In genomic region chr2:156844715-156845114, GRCm38 (mm10) we compare ENCODE assay signal across 11 mouse cellular contexts. TPM values are rescaled to one million over a fixed set of nuclear protein-coding genes. Genes with fewer than 3 reads are reported as not detected.
DNase-seq lines count a peak whose midpoint lies in the region; ATAC-seq and TF ChIP-seq lines count a peak whose summit lies in the region.
"Had no signal": no experiment of that assay in that cellular context is flagged by ENCODE, and none has a peak within 500 bp of the region (broad histone marks: within the 10 kb centered on the region; RNA-seq: fewer than 3 reads in every experiment).

No protein-coding gene starts in this region.

- H3K4me3 ChIP-seq in forebrain, embryonic 11.5 days (ENCODE audit: low read depth, low read length): no peak overlapping the region
- no peak overlapping the region for H3K4me3 ChIP-seq in forebrain, postnatal 0 days (ENCODE audit: low read depth, low read length)
- no peak overlapping the region for H3K4me3 ChIP-seq in midbrain, embryonic 12.5 days
- H3K4me3 ChIP-seq in midbrain, embryonic 15.5 days: no peak overlapping the region
- no peak overlapping the region for H3K4me3 ChIP-seq in hindbrain, embryonic 12.5 days
- H3K4me3 ChIP-seq in stomach, embryonic 16.5 days (replicated peaks; ENCODE audit: low read length): no peak overlapping the region

- 61% methylated on average over 10 of the region's 10 CpGs for WGBS in forebrain, embryonic 11.5 days
- WGBS in forebrain, postnatal 0 days: 31% methylated on average over 10 of the region's 10 CpGs
- 61% methylated on average over 10 of the region's 10 CpGs for WGBS in midbrain, embryonic 12.5 days
- 48% methylated on average over 10 of the region's 10 CpGs for WGBS in midbrain, embryonic 15.5 days
- 29% methylated on average over 10 of the region's 10 CpGs for WGBS in hindbrain, embryonic 12.5 days
- WGBS in stomach, embryonic 16.5 days: 45% methylated on average over 10 of the region's 10 CpGs

- H3K36me3 ChIP-seq in forebrain, embryonic 11.5 days (ENCODE audit: control insufficient read depth, insufficient read depth, low read length): peaks cover 6% of the 10 kb centered on the region; the same call in 1 of the 2 replicates
- no peaks in the 10 kb centered on the region for H3K36me3 ChIP-seq in forebrain, postnatal 0 days (ENCODE audit: insufficient read depth)
- peaks cover 49% of the 10 kb centered on the region for H3K36me3 ChIP-seq in midbrain, embryonic 12.5 days
- no peaks in the 10 kb centered on the region for H3K36me3 ChIP-seq in midbrain, embryonic 15.5 days (replicated peaks)
- H3K36me3 ChIP-seq in hindbrain, embryonic 12.5 days: peaks cover 21% of the 10 kb centered on the region
- peaks cover 3% of the 10 kb centered on the region; the same call in 1 of the 2 replicates for H3K36me3 ChIP-seq in stomach, embryonic 16.5 days (ENCODE audit: control insufficient read depth, insufficient read depth, low read length)

- peak overlapping the region; percentile 46; the same call in 1 of the 2 replicates for H3K27ac ChIP-seq in forebrain, embryonic 11.5 days (ENCODE audit: low read depth, low read length)
- H3K27ac ChIP-seq in forebrain, postnatal 0 days (ENCODE audit: low read depth, low read length): no peak overlapping the region
- H3K27ac ChIP-seq in midbrain, embryonic 12.5 days (replicated peaks): peak overlapping the region; percentile 58
- H3K27ac ChIP-seq in midbrain, embryonic 15.5 days: no peak overlapping the region
- H3K27ac ChIP-seq in hindbrain, embryonic 12.5 days: peak overlapping the region; percentile 60
- peak overlapping the region; percentile 84 for H3K27ac ChIP-seq in stomach, embryonic 16.5 days (ENCODE audit: low read length)

- no peak overlapping the region for H3K4me2 ChIP-seq in forebrain, embryonic 11.5 days (ENCODE audit: low read depth, low read length, severe bottlenecking)
- H3K4me2 ChIP-seq in forebrain, postnatal 0 days (ENCODE audit: low read depth): no peak overlapping the region
- no peak overlapping the region for H3K4me2 ChIP-seq in midbrain, embryonic 12.5 days (replicated peaks)
- no peak overlapping the region for H3K4me2 ChIP-seq in midbrain, embryonic 15.5 days
- H3K4me2 ChIP-seq in hindbrain, embryonic 12.5 days (replicated peaks): peak overlapping the region; percentile 21; the same call in 1 of the 2 replicates
- H3K4me2 ChIP-seq in stomach, embryonic 16.5 days (ENCODE audit: low read depth, low read length): peak overlapping the region; percentile 26; the same call in 1 of the 2 replicates

- no peak overlapping the region for H3K9ac ChIP-seq in forebrain, embryonic 11.5 days (ENCODE audit: low read length)
- H3K9ac ChIP-seq in forebrain, postnatal 0 days: no peak overlapping the region
- H3K9ac ChIP-seq in midbrain, embryonic 12.5 days (replicated peaks): peak overlapping the region; percentile 43; the same call in 1 of the 2 replicates
- H3K9ac ChIP-seq in midbrain, embryonic 15.5 days: no peak overlapping the region
- H3K9ac ChIP-seq in hindbrain, embryonic 12.5 days: peak overlapping the region; percentile 4; the same call in 1 of the 2 replicates
- H3K9ac ChIP-seq in stomach, embryonic 16.5 days (ENCODE audit: low read length): no peak overlapping the region

- TF ChIP-seq CTCF in forebrain, postnatal 0 days (IDR thresholded peaks at IDR 0.05; ENCODE audit: low read depth): no peak

- no peak for DNase-seq in forebrain, embryonic 11.5 days (ENCODE audit: low spot score)
- DNase-seq in forebrain, postnatal 0 days: no peak
- DNase-seq in frontal cortex, postnatal 25 days (ENCODE audit: low spot score in 2 of 2): no peak
- no peak for DNase-seq in adipocyte (ENCODE audit: low spot score)
- DNase-seq: kidney, adult 9 months had no signal

- no peaks in the 10 kb centered on the region for H3K27me3 ChIP-seq in forebrain, embryonic 11.5 days (ENCODE audit: control insufficient read depth, insufficient read depth, low read length)
- H3K27me3 ChIP-seq in forebrain, postnatal 0 days (ENCODE audit: insufficient read depth, low read length): no peaks in the 10 kb centered on the region
- H3K27me3 ChIP-seq in midbrain, embryonic 12.5 days: no peaks in the 10 kb centered on the region; the same call in 1 of the 2 replicates
- H3K27me3 ChIP-seq in midbrain, embryonic 15.5 days (replicated peaks): peaks cover 24% of the 10 kb centered on the region
- H3K27me3 ChIP-seq in hindbrain, embryonic 12.5 days: no peaks in the 10 kb centered on the region
- no peaks in the 10 kb centered on the region for H3K27me3 ChIP-seq in stomach, embryonic 16.5 days (ENCODE audit: control insufficient read depth, insufficient read depth, low read length)

- H3K9me3 ChIP-seq in forebrain, embryonic 11.5 days (ENCODE audit: control insufficient read depth, low read length): no peaks in the 10 kb centered on the region
- H3K9me3 ChIP-seq in forebrain, postnatal 0 days (ENCODE audit: low read length): no peaks in the 10 kb centered on the region
- no peaks in the 10 kb centered on the region for H3K9me3 ChIP-seq in midbrain, embryonic 12.5 days
- no peaks in the 10 kb centered on the region for H3K9me3 ChIP-seq in midbrain, embryonic 15.5 days
- no peaks in the 10 kb centered on the region for H3K9me3 ChIP-seq in hindbrain, embryonic 12.5 days (replicated peaks)
- H3K9me3 ChIP-seq in stomach, embryonic 16.5 days (replicated peaks; ENCODE audit: control insufficient read depth, low read length): no peaks in the 10 kb centered on the region

- no peak for ATAC-seq in forebrain, embryonic 11.5 days (replicated peaks; ENCODE audit: low FRiP score)
- ATAC-seq in forebrain, postnatal 0 days: no peak
- no peak for ATAC-seq in midbrain, embryonic 12.5 days (ENCODE audit: low FRiP score, low read depth)
- ATAC-seq in midbrain, embryonic 15.5 days (replicated peaks): no peak
- ATAC-seq in hindbrain, embryonic 12.5 days (ENCODE audit: low FRiP score): no peak
- no peak for ATAC-seq in stomach, embryonic 16.5 days (ENCODE audit: insufficient read depth, low FRiP score)

- peaks cover 14% of the 10 kb centered on the region; the same call in 1 of the 2 replicates for H3K4me1 ChIP-seq in forebrain, embryonic 11.5 days (replicated peaks; ENCODE audit: control insufficient read depth, insufficient read depth, low read length)
- no peaks in the 10 kb centered on the region for H3K4me1 ChIP-seq in forebrain, postnatal 0 days (ENCODE audit: insufficient read depth)
- H3K4me1 ChIP-seq in midbrain, embryonic 12.5 days: peaks cover 59% of the 10 kb centered on the region
- peaks cover 72% of the 10 kb centered on the region for H3K4me1 ChIP-seq in midbrain, embryonic 15.5 days
- H3K4me1 ChIP-seq in hindbrain, embryonic 12.5 days: peaks cover 68% of the 10 kb centered on the region
- H3K4me1 ChIP-seq in stomach, embryonic 16.5 days (ENCODE audit: control insufficient read depth, insufficient read depth, low read length): peaks cover 53% of the 10 kb centered on the region

RNA-seq across cellular contexts. Expression of gene Tgif2, which starts 4.9 kb away (rescaled TPM):
- polyA plus RNA-seq in forebrain, embryonic 11.5 days (2014; fragmentation: Nextera tagmentation; extraction: Ambion mirVana): 109 and 110 TPM in 2 replicates
- 13.1 and 13.7 TPM in 2 replicates for total RNA-seq in forebrain, postnatal 0 days (2014; rRNA removed)
- polyA plus RNA-seq in forebrain, postnatal 0 days (2015; fragmentation: Nextera tagmentation; extraction: Ambion mirVana): 8.7 and 9.3 TPM in 2 replicates
- 75.2 and 76.9 TPM in 2 replicates for polyA plus RNA-seq in midbrain, embryonic 12.5 days (2016; fragmentation: Nextera tagmentation; extraction: Ambion mirVana)
- 19.9 and 21.9 TPM in 2 replicates for polyA plus RNA-seq in midbrain, embryonic 15.5 days (2015; fragmentation: Nextera tagmentation; extraction: Ambion mirVana)
- 60.1 and 64.4 TPM in 2 replicates for polyA plus RNA-seq in hindbrain, embryonic 12.5 days (2016; fragmentation: Nextera tagmentation; extraction: Ambion mirVana)
- polyA plus RNA-seq in stomach, embryonic 16.5 days (2015; fragmentation: Nextera tagmentation; extraction: Ambion mirVana): 33.7 and 36.5 TPM in 2 replicates

RNA-seq across cellular contexts. Expression of gene 4930518I15Rik, which starts 13.0 kb away (rescaled TPM):
- polyA plus RNA-seq in forebrain, embryonic 11.5 days (2014; fragmentation: Nextera tagmentation; extraction: Ambion mirVana): 9.9 and 10.0 TPM in 2 replicates
- 1.00 and 2.5 TPM in 2 replicates for total RNA-seq in forebrain, postnatal 0 days (2014; rRNA removed)
- 1.3 and 2.1 TPM in 2 replicates for polyA plus RNA-seq in forebrain, postnatal 0 days (2015; fragmentation: Nextera tagmentation; extraction: Ambion mirVana)
- 11.6 and 12.4 TPM in 2 replicates for polyA plus RNA-seq in midbrain, embryonic 12.5 days (2016; fragmentation: Nextera tagmentation; extraction: Ambion mirVana)
- 11.3 and 11.6 TPM in 2 replicates for polyA plus RNA-seq in midbrain, embryonic 15.5 days (2015; fragmentation: Nextera tagmentation; extraction: Ambion mirVana)
- 10.0 and 10.7 TPM in 2 replicates for polyA plus RNA-seq in hindbrain, embryonic 12.5 days (2016; fragmentation: Nextera tagmentation; extraction: Ambion mirVana)
- 6.7 and 7.3 TPM in 2 replicates for polyA plus RNA-seq in stomach, embryonic 16.5 days (2015; fragmentation: Nextera tagmentation; extraction: Ambion mirVana)
- total RNA-seq: common myeloid progenitor, adult 5-6 weeks had no signal

RNA-seq across cellular contexts. Expression of gene Rab5if, which starts 18.2 kb away (rescaled TPM):
- 186 and 189 TPM in 2 replicates for polyA plus RNA-seq in forebrain, embryonic 11.5 days (2014; fragmentation: Nextera tagmentation; extraction: Ambion mirVana)
- total RNA-seq in forebrain, postnatal 0 days (2014; rRNA removed): 123 TPM in 2 replicates
- 154 and 169 TPM in 2 replicates for polyA plus RNA-seq in forebrain, postnatal 0 days (2015; fragmentation: Nextera tagmentation; extraction: Ambion mirVana)
- polyA plus RNA-seq in midbrain, embryonic 12.5 days (2016; fragmentation: Nextera tagmentation; extraction: Ambion mirVana): 175 and 176 TPM in 2 replicates
- 135 and 139 TPM in 2 replicates for polyA plus RNA-seq in midbrain, embryonic 15.5 days (2015; fragmentation: Nextera tagmentation; extraction: Ambion mirVana)
- 170 and 175 TPM in 2 replicates for polyA plus RNA-seq in hindbrain, embryonic 12.5 days (2016; fragmentation: Nextera tagmentation; extraction: Ambion mirVana)
- 173 and 190 TPM in 2 replicates for polyA plus RNA-seq in stomach, embryonic 16.5 days (2015; fragmentation: Nextera tagmentation; extraction: Ambion mirVana)

RNA-seq across cellular contexts. Expression of gene Sla2, which starts 42.3 kb away (rescaled TPM):
- 0.73 and 0.83 TPM in 2 replicates for polyA plus RNA-seq in forebrain, embryonic 11.5 days (2014; fragmentation: Nextera tagmentation; extraction: Ambion mirVana)
- total RNA-seq in forebrain, postnatal 0 days (2014; rRNA removed): not detected in 2 replicates
- 0.14 and 0.19 TPM in 2 replicates for polyA plus RNA-seq in forebrain, postnatal 0 days (2015; fragmentation: Nextera tagmentation; extraction: Ambion mirVana)
- polyA plus RNA-seq in midbrain, embryonic 12.5 days (2016; fragmentation: Nextera tagmentation; extraction: Ambion mirVana): 0.34 and 0.37 TPM in 2 replicates
- polyA plus RNA-seq in midbrain, embryonic 15.5 days (2015; fragmentation: Nextera tagmentation; extraction: Ambion mirVana): 0.18 and 0.19 TPM in 2 replicates
- polyA plus RNA-seq in hindbrain, embryonic 12.5 days (2016; fragmentation: Nextera tagmentation; extraction: Ambion mirVana): 0.23 and 0.34 TPM in 2 replicates
- 0.39 and 0.41 TPM in 2 replicates for polyA plus RNA-seq in stomach, embryonic 16.5 days (2015; fragmentation: Nextera tagmentation; extraction: Ambion mirVana)
- total RNA-seq: gastrocnemius, adult 8-10 months had no signal

Comparison
In these comparisons a context has a peak if more than half of its experiments do, and no peak if none do; other contexts are left out.
1. H3K27ac ChIP-seq: peak in forebrain, embryonic 11.5 days (single experiment), midbrain, embryonic 12.5 days (single experiment), hindbrain, embryonic 12.5 days (single experiment) and stomach, embryonic 16.5 days (single experiment); none in forebrain, postnatal 0 days (single experiment) and midbrain, embryonic 15.5 days (single experiment).
2. H3K9ac ChIP-seq: peak in midbrain, embryonic 12.5 days (single experiment) and hindbrain, embryonic 12.5 days (single experiment); none in forebrain, embryonic 11.5 days (single experiment), forebrain, postnatal 0 days (single experiment), midbrain, embryonic 15.5 days (single experiment) and stomach, embryonic 16.5 days (single experiment).
3. H3K4me2 ChIP-seq: peak in hindbrain, embryonic 12.5 days (single experiment) and stomach, embryonic 16.5 days (single experiment); none in forebrain, embryonic 11.5 days (single experiment), forebrain, postnatal 0 days (single experiment), midbrain, embryonic 12.5 days (single experiment) and midbrain, embryonic 15.5 days (single experiment).